Mouse (Mus musculus): ENCODE data around the gene Filip1l. TPM values are rescaled to one million over a fixed set of nuclear protein-coding genes. Genes with fewer than 3 reads are reported as not detected.

Filip1l gene
- polyA plus RNA-seq, 1 experiment from 2014 or later: 32.1 TPM

- Histone ChIP-seq H3K4me1 (replicated peaks; ENCODE audit: control insufficient read depth, insufficient read depth, low read length) (peaks cover 11% of the 10 kb centered on the region), H3K4me2 (replicated peaks; ENCODE audit: low read depth) (peak overlapping the region; percentile 83; the same call in 1 of the 2 replicates), H3K36me3 (ENCODE audit: control insufficient read depth, insufficient read depth) (no peaks in the 10 kb centered on the region), H3K9ac (ENCODE audit: low read depth, low read length) (no peak overlapping the region), H3K27me3 (replicated peaks; ENCODE audit: control insufficient read depth, insufficient read depth, low read length) (no peaks in the 10 kb centered on the region), H3K4me3 (ENCODE audit: low read depth, low read length) (no peak overlapping the region), H3K27ac (ENCODE audit: low read depth, low read length) (peak overlapping the region; percentile 16; the same call in 1 of the 2 replicates), H3K9me3 (ENCODE audit: control insufficient read depth) (no peaks in the 10 kb centered on the region)
- ATAC-seq: peak; percentile 70
- no peak for TF ChIP-seq CTCF (IDR thresholded peaks at IDR 0.05; ENCODE audit: low read depth)
Observed at GRCm38 (mm10) chr16:57553235-57553634, 200.3 kb downstream of the Filip1l start.

- Histone ChIP-seq H3K4me2 (replicated peaks; ENCODE audit: low read depth) (no peak overlapping the region), H3K4me3 (ENCODE audit: low read depth, low read length) (no peak overlapping the region), H3K9ac (ENCODE audit: low read depth, low read length) (no peak overlapping the region), H3K27ac (ENCODE audit: low read depth, low read length) (no peak overlapping the region), H3K9me3 (ENCODE audit: control insufficient read depth) (no peaks in the 10 kb centered on the region), H3K27me3 (replicated peaks; ENCODE audit: control insufficient read depth, insufficient read depth, low read length) (no peaks in the 10 kb centered on the region), H3K36me3 (ENCODE audit: control insufficient read depth, insufficient read depth) (no peaks in the 10 kb centered on the region), H3K4me1 (replicated peaks; ENCODE audit: control insufficient read depth, insufficient read depth, low read length) (peaks cover 11% of the 10 kb centered on the region)
- WGBS: 80% methylated on average over 6 of the region's 6 CpGs
- TF ChIP-seq CTCF (IDR thresholded peaks at IDR 0.05; ENCODE audit: low read depth): no peak
- ATAC-seq: no peak
Observed at GRCm38 (mm10) chr16:57554886-57555400, 202.1 kb downstream of the Filip1l start.

GRCm38 (mm10) chr16:57555667-57556066, 202.8 kb downstream of the Filip1l start:
- Histone ChIP-seq H3K27me3 (replicated peaks; ENCODE audit: control insufficient read depth, insufficient read depth, low read length) (no peaks in the 10 kb centered on the region), H3K9me3 (ENCODE audit: control insufficient read depth) (no peaks in the 10 kb centered on the region), H3K9ac (ENCODE audit: low read depth, low read length) (no peak overlapping the region), H3K4me2 (replicated peaks; ENCODE audit: low read depth) (no peak overlapping the region), H3K27ac (ENCODE audit: low read depth, low read length) (no peak overlapping the region), H3K4me3 (ENCODE audit: low read depth, low read length) (no peak overlapping the region), H3K36me3 (ENCODE audit: control insufficient read depth, insufficient read depth) (no peaks in the 10 kb centered on the region), H3K4me1 (replicated peaks; ENCODE audit: control insufficient read depth, insufficient read depth, low read length) (peaks cover 11% of the 10 kb centered on the region)
- no peak for ATAC-seq
- 69% methylated on average over 4 of the region's 4 CpGs for WGBS
- TF ChIP-seq CTCF (IDR thresholded peaks at IDR 0.05; ENCODE audit: low read depth): no peak

GRCm38 (mm10) chr16:57556244-57556643, 203.4 kb downstream of the Filip1l start:
- no peak for ATAC-seq
- H3K9ac ChIP-seq (ENCODE audit: low read depth, low read length): no peak overlapping the region
- H3K4me1 ChIP-seq (replicated peaks; ENCODE audit: control insufficient read depth, insufficient read depth, low read length): peaks cover 11% of the 10 kb centered on the region
- H3K27ac ChIP-seq (ENCODE audit: low read depth, low read length): no peak overlapping the region
- H3K4me3 ChIP-seq (ENCODE audit: low read depth, low read length): no peak overlapping the region
- no peaks in the 10 kb centered on the region for H3K27me3 ChIP-seq (replicated peaks; ENCODE audit: control insufficient read depth, insufficient read depth, low read length)
- H3K36me3 ChIP-seq (ENCODE audit: control insufficient read depth, insufficient read depth): no peaks in the 10 kb centered on the region
- 60% methylated on average over 2 of the region's 2 CpGs for WGBS
- no peak overlapping the region for H3K4me2 ChIP-seq (replicated peaks; ENCODE audit: low read depth)
- H3K9me3 ChIP-seq (ENCODE audit: control insufficient read depth): no peaks in the 10 kb centered on the region
- no peak for TF ChIP-seq CTCF (IDR thresholded peaks at IDR 0.05; ENCODE audit: low read depth)

GRCm38 (mm10) chr16:57558258-57558657, 205.4 kb downstream of the Filip1l start:
- WGBS: 84% methylated on average over 3 of the region's 3 CpGs
- H3K4me3 ChIP-seq (ENCODE audit: low read depth, low read length): no peak overlapping the region
- no peaks in the 10 kb centered on the region for H3K36me3 ChIP-seq (ENCODE audit: control insufficient read depth, insufficient read depth)
- no peaks in the 10 kb centered on the region for H3K9me3 ChIP-seq (ENCODE audit: control insufficient read depth)
- H3K27ac ChIP-seq (ENCODE audit: low read depth, low read length): no peak overlapping the region
- H3K27me3 ChIP-seq (replicated peaks; ENCODE audit: control insufficient read depth, insufficient read depth, low read length): no peaks in the 10 kb centered on the region
- no peak overlapping the region for H3K4me2 ChIP-seq (replicated peaks; ENCODE audit: low read depth)
- no peak for ATAC-seq
- TF ChIP-seq CTCF (IDR thresholded peaks at IDR 0.05; ENCODE audit: low read depth): no peak
- no peak overlapping the region for H3K9ac ChIP-seq (ENCODE audit: low read depth, low read length)
- peaks cover 10% of the 10 kb centered on the region for H3K4me1 ChIP-seq (replicated peaks; ENCODE audit: control insufficient read depth, insufficient read depth, low read length)

- Histone ChIP-seq H3K4me1 (replicated peaks; ENCODE audit: control insufficient read depth, insufficient read depth, low read length) (peaks cover 2% of the 10 kb centered on the region; the same call in 1 of the 2 replicates), H3K4me2 (replicated peaks; ENCODE audit: low read depth) (no peak overlapping the region), H3K9ac (ENCODE audit: low read depth, low read length) (no peak overlapping the region), H3K27me3 (replicated peaks; ENCODE audit: control insufficient read depth, insufficient read depth, low read length) (no peaks in the 10 kb centered on the region), H3K9me3 (ENCODE audit: control insufficient read depth) (no peaks in the 10 kb centered on the region), H3K27ac (ENCODE audit: low read depth, low read length) (no peak overlapping the region), H3K4me3 (ENCODE audit: low read depth, low read length) (no peak overlapping the region), H3K36me3 (ENCODE audit: control insufficient read depth, insufficient read depth) (no peaks in the 10 kb centered on the region)
- WGBS: 82% methylated on average over 1 of the region's 1 CpGs
- TF ChIP-seq CTCF (IDR thresholded peaks at IDR 0.05; ENCODE audit: low read depth): no peak
- no peak for ATAC-seq
Observed at GRCm38 (mm10) chr16:57560185-57560584, 207.3 kb downstream of the Filip1l start.

GRCm38 (mm10) chr16:57563453-57563852, 210.6 kb downstream of the Filip1l start:
- Histone ChIP-seq H3K9ac (ENCODE audit: low read depth, low read length) (no peak overlapping the region), H3K27me3 (replicated peaks; ENCODE audit: control insufficient read depth, insufficient read depth, low read length) (no peaks in the 10 kb centered on the region), H3K4me2 (replicated peaks; ENCODE audit: low read depth) (no peak overlapping the region), H3K9me3 (ENCODE audit: control insufficient read depth) (no peaks in the 10 kb centered on the region), H3K4me1 (replicated peaks; ENCODE audit: control insufficient read depth, insufficient read depth, low read length) (no peaks in the 10 kb centered on the region), H3K36me3 (ENCODE audit: control insufficient read depth, insufficient read depth) (no peaks in the 10 kb centered on the region), H3K4me3 (ENCODE audit: low read depth, low read length) (no peak overlapping the region), H3K27ac (ENCODE audit: low read depth, low read length) (no peak overlapping the region)
- TF ChIP-seq CTCF (IDR thresholded peaks at IDR 0.05; ENCODE audit: low read depth): no peak
- peak; percentile 31; the same call in 1 of the 2 replicates for ATAC-seq
- WGBS: 52% methylated on average over 3 of the region's 3 CpGs

Data from intestine, postnatal 0 days (tissue).